8 mouse cellular contexts compared by ENCODE assay signal in genomic region chr9:40963586-40964417, GRCm38 (mm10). TPM values are rescaled to one million over a fixed set of nuclear protein-coding genes. Genes with fewer than 3 reads are reported as not detected.
DNase-seq lines count a peak whose midpoint lies in the region; ATAC-seq and TF ChIP-seq lines count a peak whose summit lies in the region.

Jhy (minus strand) TSS chr9:40964118.

- DNase-seq in kidney, postnatal 0 days (ENCODE audit: low spot score): no peak
- DNase-seq in kidney, adult 8-10 months: no peak
- peak; percentile 47 for DNase-seq in embryo, embryonic 10.5 days (ENCODE audit: low spot score)
- DNase-seq in hindbrain, embryonic 11.5 days (ENCODE audit: low spot score): peak; percentile 59
- DNase-seq in cerebellum, adult 9-10 months: no peak
- no peak for DNase-seq in lung, postnatal 25 days (ENCODE audit: low spot score)
- DNase-seq in adrenal gland, postnatal 14 days: no peak

- H3K4me3 ChIP-seq in kidney, postnatal 0 days (replicated peaks; ENCODE audit: low read depth, low read length): peak within 1 kb of the TSS; percentile 40
- peak within 1 kb of the TSS; percentile 52 for H3K4me3 ChIP-seq in hindbrain, embryonic 11.5 days (ENCODE audit: low read depth, low read length)
- peak within 1 kb of the TSS; percentile 64 for H3K4me3 ChIP-seq in midbrain, embryonic 16.5 days (ENCODE audit: low read depth, low read length)

- peak within 1 kb of the TSS; percentile 73 for H3K4me2 ChIP-seq in kidney, postnatal 0 days (ENCODE audit: low read length)
- H3K4me2 ChIP-seq in hindbrain, embryonic 11.5 days (replicated peaks; ENCODE audit: low read depth, low read length): peak within 1 kb of the TSS; percentile 97
- H3K4me2 ChIP-seq in midbrain, embryonic 16.5 days (ENCODE audit: low read length): peak within 1 kb of the TSS; percentile 91

- TF ChIP-seq CTCF in kidney, postnatal 0 days (IDR thresholded peaks at IDR 0.05; ENCODE audit: low read depth): no peak

- 2% methylated on average over 51 of the region's 51 CpGs for WGBS in kidney, postnatal 0 days
- WGBS in hindbrain, embryonic 11.5 days: under 1% methylated on average over 50 of the region's 51 CpGs
- WGBS in midbrain, embryonic 16.5 days: 1% methylated on average over 51 of the region's 51 CpGs

- no peaks in the 10 kb centered on the region for H3K36me3 ChIP-seq in kidney, postnatal 0 days (ENCODE audit: insufficient read depth, low read length)
- H3K36me3 ChIP-seq in hindbrain, embryonic 11.5 days (ENCODE audit: control insufficient read depth, insufficient read depth, low read length): no peaks in the 10 kb centered on the region
- no peaks in the 10 kb centered on the region for H3K36me3 ChIP-seq in midbrain, embryonic 16.5 days (ENCODE audit: control insufficient read depth, insufficient read depth, low read length)

- no peaks in the 10 kb centered on the region; the same call in 1 of the 2 replicates for H3K4me1 ChIP-seq in kidney, postnatal 0 days (replicated peaks; ENCODE audit: insufficient read depth, low read length)
- H3K4me1 ChIP-seq in hindbrain, embryonic 11.5 days (replicated peaks; ENCODE audit: control insufficient read depth, insufficient read depth, low read length): no peaks in the 10 kb centered on the region
- peaks cover 11% of the 10 kb centered on the region; the same call in 1 of the 2 replicates for H3K4me1 ChIP-seq in midbrain, embryonic 16.5 days (ENCODE audit: control insufficient read depth, insufficient read depth, low read length)

- H3K9me3 ChIP-seq in kidney, postnatal 0 days (replicated peaks; ENCODE audit: low read length): no peaks in the 10 kb centered on the region
- no peaks in the 10 kb centered on the region for H3K9me3 ChIP-seq in hindbrain, embryonic 11.5 days (ENCODE audit: control insufficient read depth, low read length)
- no peaks in the 10 kb centered on the region for H3K9me3 ChIP-seq in midbrain, embryonic 16.5 days (replicated peaks; ENCODE audit: control insufficient read depth, low read length, poor library complexity, severe bottlenecking)

- H3K27me3 ChIP-seq in kidney, postnatal 0 days (ENCODE audit: insufficient read depth, low read length): peaks cover 17% of the 10 kb centered on the region
- peaks cover 32% of the 10 kb centered on the region for H3K27me3 ChIP-seq in hindbrain, embryonic 11.5 days (ENCODE audit: control insufficient read depth, insufficient read depth, low read length)
- no peaks in the 10 kb centered on the region for H3K27me3 ChIP-seq in midbrain, embryonic 16.5 days (ENCODE audit: control insufficient read depth, insufficient read depth, low read depth, low read length)

- peak within 1 kb of the TSS; percentile 46; the same call in 1 of the 2 replicates for H3K9ac ChIP-seq in kidney, postnatal 0 days (ENCODE audit: low read depth, low read length)
- H3K9ac ChIP-seq in hindbrain, embryonic 11.5 days (ENCODE audit: low read depth, low read length): peak within 1 kb of the TSS; percentile 62
- H3K9ac ChIP-seq in midbrain, embryonic 16.5 days (ENCODE audit: low read depth, low read length): peak within 1 kb of the TSS; percentile 79

- H3K27ac ChIP-seq in kidney, postnatal 0 days: no peak within 1 kb of the TSS
- H3K27ac ChIP-seq in hindbrain, embryonic 11.5 days (ENCODE audit: low read depth, low read length): peak within 1 kb of the TSS; percentile 6; the same call in 1 of the 2 replicates
- peak within 1 kb of the TSS; percentile 23; the same call in 1 of the 2 replicates for H3K27ac ChIP-seq in midbrain, embryonic 16.5 days (ENCODE audit: low read length)

- no peak for ATAC-seq in kidney, postnatal 0 days (replicated peaks; ENCODE audit: low FRiP score, low read depth)
- peak; percentile 80 for ATAC-seq in hindbrain, embryonic 11.5 days (ENCODE audit: low FRiP score)
- ATAC-seq in midbrain, embryonic 16.5 days: peak; percentile 88

RNA-seq across cellular contexts. Expression of gene Jhy, which starts in this region (rescaled TPM):
- polyA plus RNA-seq in kidney, postnatal 0 days (2015; fragmentation: Nextera tagmentation; extraction: Ambion mirVana): 0.14 and 0.17 TPM in 2 replicates
- polyA plus RNA-seq in hindbrain, embryonic 11.5 days (2014; fragmentation: Nextera tagmentation; extraction: Ambion mirVana): 1.8 and 2.0 TPM in 2 replicates
- polyA plus RNA-seq in midbrain, embryonic 16.5 days (2015; fragmentation: Nextera tagmentation; extraction: Ambion mirVana): 1.1 and 1.2 TPM in 2 replicates
- not detected in 2 replicates for total RNA-seq in adrenal gland, postnatal 14 days (2021)

Comparison
In these comparisons a context has a peak if more than half of its experiments do, and no peak if none do; other contexts are left out.
1. DNase-seq: peak in embryo, embryonic 10.5 days (single experiment) and hindbrain, embryonic 11.5 days (single experiment); none in kidney, postnatal 0 days (single experiment), kidney, adult 8-10 months (0 of 2), cerebellum, adult 9-10 months (single experiment), lung, postnatal 25 days (single experiment) and adrenal gland, postnatal 14 days (single experiment).
2. Peak in every context shown above with its lines, with median percentiles within 50 percentile points of each other: H3K4me2 ChIP-seq, H3K4me3 ChIP-seq and H3K9ac ChIP-seq.